Mouse (Mus musculus): ENCODE results near the gene Serpinb9d.
"Not testable (repeated sequence)": the region's sequence is repeated elsewhere in the genome, so short reads cannot be mapped to it uniquely, and the experiment has no call there.

Gene Serpinb9d

GRCm38 (mm10) chr13:33192659-33193058, at the start of gene Serpinb9d:
Serpinb9d (plus strand) TSS chr13:33192959.
- DNase-seq (ENCODE audit: low spot score in 2 of 2) = no peak

GRCm38 (mm10) chr13:33159642-33160041, 33.1 kb upstream of the Serpinb9d start, which contains the start of gene Serpinb9c:
Serpinb9c (minus strand) TSS chr13:33159742.
- no peak for DNase-seq (ENCODE audit: low spot score in 2 of 2)

- DNase-seq (ENCODE audit: low spot score in 2 of 2) = not testable (repeated sequence)
Observed at GRCm38 (mm10) chr13:33190486-33190885, 2.3 kb upstream of the Serpinb9d start.

- DNase-seq (ENCODE audit: low spot score in 2 of 2) = no peak
Observed at GRCm38 (mm10) chr13:33199740-33200139, 7.0 kb downstream of the Serpinb9d start.

GRCm38 (mm10) chr13:33249312-33249711, 56.6 kb downstream of the Serpinb9d start, which contains the start of gene Serpinb9e:
Serpinb9e (plus strand) TSS chr13:33249612.
- DNase-seq (ENCODE audit: low spot score in 2 of 2) = not testable (repeated sequence)
